Mouse (Mus musculus) myocyte (in vitro differentiated cells): Measurements from ENCODE around the gene Wdr5.

Source experiments
- POLR2A ChIP-seq: IDR thresholded peaks from one replicate; pipeline ENCODE4 v1.6.1; 2011; ENCODE audit warnings: low read depth, mild to moderate bottlenecking, control low read depth, moderate library complexity; ENCODE audit not compliant: insufficient read length
- POLR2AphosphoS2 ChIP-seq: IDR thresholded peaks from one replicate; pipeline ENCODE4 v1.6.1; 2011; ENCODE audit warnings: low read depth, control low read depth; ENCODE audit not compliant: insufficient read length
- USF1 ChIP-seq: IDR thresholded peaks from one replicate; pipeline ENCODE4 v1.6.1; 2011; ENCODE audit warnings: low read depth, mild to moderate bottlenecking, control low read depth, moderate library complexity

GRCm38 (mm10) chr2:27513861-27514260 lies 1.1 kb upstream of the Wdr5 start:
- no peak for TF ChIP-seq USF1
- no peak for TF ChIP-seq POLR2AphosphoS2
- TF ChIP-seq POLR2A: no peak
